Mouse (Mus musculus) frontal cortex, postnatal 14 days (tissue): ENCODE data around the gene Sf3b2.

Experiments
- DNase-seq, 2 experiments: peaks; one replicate each; pipeline ENCODE4 v3.0.0; 2022; ENCODE audit warnings: low spot score in 2 of 2

Gene Sf3b2

DNA sequence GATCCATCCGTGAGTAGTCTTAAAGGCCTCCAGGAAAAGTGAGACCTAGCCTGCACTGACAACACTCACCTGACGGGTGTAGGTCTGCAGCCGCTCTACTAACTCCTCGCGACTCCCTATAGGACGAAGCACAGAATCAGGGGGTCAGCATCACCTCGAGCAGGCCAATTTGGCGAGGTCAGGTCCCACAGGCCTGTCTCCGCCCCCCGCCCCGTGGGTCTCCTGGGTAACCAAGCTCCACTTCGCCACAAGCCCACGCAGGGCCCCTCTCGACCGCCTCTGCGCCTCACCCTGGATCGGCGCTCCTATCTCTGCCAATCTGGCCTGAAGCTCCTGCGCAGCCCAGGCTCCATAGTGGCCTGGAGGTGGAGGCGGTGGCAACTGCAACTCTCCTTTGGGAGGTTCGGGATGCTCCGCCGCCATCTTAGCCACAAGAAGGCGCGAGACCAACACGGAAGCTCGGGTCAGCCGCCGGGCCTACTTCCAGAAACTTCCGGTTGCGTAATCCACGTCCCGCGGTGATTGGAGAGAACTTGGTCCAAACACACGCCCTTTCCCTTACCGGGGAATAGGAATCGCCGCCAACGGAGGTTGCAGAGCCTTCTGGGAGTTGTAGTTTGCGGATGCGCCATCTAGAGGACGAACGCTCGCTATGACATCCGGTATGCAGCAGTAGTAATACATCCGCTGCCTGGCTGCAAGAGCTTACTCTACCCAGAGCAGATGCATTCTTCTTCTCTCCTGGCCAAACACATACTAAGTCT lies at the start of gene Sf3b2:
Gene Sf3b2 (minus strand): TSS at position 484 of the 764 bp plus-strand sequence.
- peak; percentile 98 for DNase-seq

DNA sequence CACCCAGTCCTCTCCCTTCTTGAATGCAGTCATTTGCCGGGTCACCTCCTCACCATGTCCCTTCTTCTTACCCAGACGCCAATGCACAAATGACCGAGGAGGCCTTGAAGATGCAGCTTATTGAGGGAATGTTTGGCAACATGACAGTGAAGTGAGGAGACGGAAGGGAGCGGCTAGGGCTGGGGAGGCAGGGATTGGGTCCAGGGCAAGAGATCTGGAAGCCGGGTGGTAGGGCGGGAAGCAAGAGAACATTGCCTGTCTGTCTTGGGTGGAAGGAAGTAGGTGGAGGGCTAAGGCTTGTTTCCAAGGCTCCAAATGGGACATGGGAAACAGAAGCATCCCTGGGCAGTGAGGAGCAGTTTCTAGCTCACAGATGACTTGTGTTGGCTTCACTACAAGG lies 46.1 kb upstream of the Sf3b2 start:
- no peak for DNase-seq

DNA sequence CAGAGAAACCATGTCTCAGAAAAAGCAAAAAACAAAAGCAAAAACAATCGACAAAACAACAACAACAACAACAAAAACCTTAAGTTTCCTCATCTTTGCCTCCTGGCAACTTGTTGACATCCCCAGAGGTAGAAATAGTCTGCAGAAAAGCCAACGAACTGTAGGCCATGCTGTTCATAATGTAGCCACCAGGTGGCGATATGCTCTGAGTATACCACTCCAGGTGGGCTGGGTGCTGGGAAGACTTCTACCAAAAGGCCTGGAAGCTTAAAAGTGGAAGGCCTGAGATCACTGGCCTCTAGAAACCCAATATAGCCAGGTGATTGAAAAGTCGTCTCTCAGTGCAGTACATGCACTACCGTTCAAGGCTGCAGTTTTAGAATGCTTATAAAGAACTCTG lies 42.7 kb upstream of the Sf3b2 start:
- DNase-seq, result peak; percentile 25 to 64

DNA sequence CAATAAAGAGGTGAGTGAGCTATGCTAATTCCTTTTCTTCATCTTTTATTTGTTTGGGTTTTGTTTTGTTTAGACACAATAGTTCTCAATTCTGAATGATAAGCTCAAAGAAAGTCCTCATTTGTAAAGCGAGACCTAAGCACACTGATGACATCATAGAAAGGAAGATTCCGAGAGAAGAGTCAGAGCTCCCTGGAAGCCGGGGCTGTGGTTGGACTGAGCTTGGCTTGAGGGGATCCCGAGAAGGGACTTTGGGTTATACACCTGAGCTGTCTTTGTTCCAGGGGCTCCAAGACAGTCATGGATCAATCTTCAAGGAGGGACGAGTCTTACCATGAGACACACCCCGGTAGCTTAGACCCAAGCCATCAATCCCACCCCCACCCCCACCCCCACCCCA lies 40.2 kb upstream of the Sf3b2 start, which contains the start of gene Catsper1:
Gene Catsper1 (plus strand): TSS at position 301 of the 400 bp plus-strand sequence.
- no peak for DNase-seq

DNA sequence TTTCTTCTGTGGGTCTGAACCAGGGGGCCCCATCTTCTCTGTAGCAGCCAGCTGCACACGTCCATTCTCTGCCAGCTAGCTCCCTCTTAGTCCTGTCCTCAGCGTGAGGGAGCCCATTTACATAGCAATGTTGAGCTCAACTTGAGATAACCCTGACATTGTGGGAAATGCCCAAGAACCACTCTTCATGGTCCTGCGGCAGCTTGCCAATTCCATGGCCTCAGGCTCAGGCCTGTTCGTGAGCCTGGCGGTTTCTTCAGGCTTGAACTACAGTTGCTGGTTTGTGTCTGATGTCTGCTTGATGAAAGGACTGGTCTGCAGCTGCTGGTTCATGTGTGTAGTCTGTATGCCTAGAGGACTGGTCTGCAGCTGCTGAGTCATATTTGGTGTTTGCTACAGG lies 39.5 kb upstream of the Sf3b2 start:
- DNase-seq, result no peak

DNA sequence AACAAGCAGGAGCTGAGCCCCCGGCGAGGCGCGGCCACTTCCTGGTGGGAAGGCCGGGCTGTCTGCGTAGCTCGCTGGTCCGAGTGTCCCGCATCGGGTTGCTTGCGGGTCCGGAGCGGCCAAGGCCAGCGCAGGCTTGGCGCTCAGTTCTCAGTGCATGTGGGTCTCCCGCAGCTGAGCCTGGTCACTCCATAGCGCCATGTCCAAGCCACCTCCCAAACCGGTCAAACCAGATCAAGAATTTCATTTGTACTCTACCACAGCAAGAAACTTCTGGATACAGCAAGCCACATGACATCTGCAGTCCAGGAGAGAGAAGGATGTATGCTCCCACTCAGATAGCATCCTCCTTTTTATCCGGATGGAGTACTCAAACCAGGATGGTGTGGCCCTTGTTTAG lies 32.7 kb upstream of the Sf3b2 start:
- no peak for DNase-seq

DNA sequence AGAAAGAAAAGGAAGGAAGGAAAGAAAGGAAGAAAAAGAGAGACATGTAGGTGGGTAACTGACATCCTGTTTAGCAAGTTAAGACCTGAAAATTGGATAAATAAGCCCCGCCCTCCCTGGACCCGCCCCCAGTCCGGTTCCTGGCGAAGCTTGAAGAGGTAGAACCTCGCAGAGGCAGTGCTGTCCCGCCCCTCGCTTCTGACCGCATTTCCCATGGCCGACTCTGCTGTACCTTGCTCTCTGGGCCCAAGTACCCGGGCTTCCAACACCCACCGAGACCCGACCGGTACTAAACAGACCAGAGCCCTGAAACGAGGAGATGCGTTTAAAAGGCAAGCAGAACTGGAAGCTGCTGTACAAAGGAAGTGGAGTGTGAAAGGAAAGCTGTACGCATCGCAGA lies 28.5 kb upstream of the Sf3b2 start:
- DNase-seq, result no peak

DNA sequence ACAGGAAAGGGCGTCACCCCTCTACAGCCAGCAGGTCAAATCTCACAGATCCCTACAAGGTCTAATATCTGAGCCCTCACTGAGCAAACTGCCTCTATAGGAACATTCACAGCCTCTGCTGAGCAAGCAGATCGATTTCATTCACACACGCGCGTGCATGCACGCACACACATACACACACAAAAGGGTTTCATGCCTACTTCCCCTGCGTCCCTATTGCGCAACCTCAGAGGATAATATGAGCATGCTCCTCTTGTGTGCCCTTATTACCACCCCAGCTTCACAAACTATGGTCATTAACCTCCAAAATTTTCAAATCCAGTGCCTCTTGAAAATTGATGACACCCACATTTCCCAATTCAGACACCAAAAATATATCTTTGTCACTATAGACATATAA lies 17.9 kb upstream of the Sf3b2 start:
- no peak for DNase-seq

DNA sequence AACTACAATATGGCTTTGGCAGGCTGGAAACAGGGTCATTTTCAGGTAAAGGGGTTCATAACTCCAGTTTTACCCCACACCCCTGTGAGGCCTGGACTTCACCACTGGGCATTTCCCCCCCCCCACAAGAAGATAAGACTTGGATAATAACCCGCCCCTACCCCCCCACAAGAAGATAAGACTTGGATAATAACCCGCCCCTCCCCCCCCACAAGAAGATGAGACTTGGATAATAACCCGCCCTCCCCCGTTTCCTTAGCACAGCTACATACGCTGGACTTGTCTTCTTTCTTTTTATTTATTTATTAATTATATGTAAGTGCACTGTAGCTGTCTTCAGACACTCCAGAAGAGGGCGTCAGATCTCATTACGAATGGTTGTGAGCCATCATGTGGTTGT lies 13.8 kb upstream of the Sf3b2 start:
- DNase-seq, result no peak

DNA sequence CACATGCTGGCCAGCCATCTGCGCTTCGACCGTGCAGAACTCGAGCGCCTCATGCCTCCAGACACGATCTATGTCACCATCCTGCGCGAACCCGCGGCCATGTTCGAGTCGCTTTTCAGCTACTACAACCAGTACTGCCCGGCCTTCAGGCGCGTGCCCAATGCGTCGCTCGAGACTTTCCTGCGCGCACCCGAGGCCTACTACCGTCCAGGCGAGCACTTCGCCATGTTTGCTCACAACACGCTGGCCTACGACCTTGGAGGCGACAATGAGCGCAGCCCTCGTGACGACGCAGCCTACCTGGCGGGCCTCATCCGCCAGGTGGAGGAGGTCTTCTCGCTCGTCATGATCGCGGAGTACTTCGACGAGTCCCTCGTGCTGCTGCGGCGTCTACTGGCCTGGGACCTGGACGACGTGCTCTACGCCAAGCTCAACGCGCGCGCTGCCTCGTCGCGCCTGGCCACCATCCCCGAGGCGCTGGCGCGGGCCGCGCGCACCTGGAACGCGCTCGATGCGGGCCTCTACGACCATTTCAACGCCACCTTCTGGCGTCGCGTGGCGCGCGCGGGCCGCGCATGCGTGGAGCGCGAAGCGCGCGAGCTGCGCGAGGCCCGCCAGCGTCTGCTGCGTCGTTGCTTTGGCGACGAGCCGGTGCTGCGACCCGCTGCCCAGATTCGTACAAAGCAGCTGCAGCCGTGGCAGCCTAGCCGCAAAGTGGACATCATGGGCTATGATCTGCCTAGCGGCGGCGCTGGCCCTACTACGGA lies 11.9 kb upstream of the Sf3b2 start:
- no peak for DNase-seq

DNA sequence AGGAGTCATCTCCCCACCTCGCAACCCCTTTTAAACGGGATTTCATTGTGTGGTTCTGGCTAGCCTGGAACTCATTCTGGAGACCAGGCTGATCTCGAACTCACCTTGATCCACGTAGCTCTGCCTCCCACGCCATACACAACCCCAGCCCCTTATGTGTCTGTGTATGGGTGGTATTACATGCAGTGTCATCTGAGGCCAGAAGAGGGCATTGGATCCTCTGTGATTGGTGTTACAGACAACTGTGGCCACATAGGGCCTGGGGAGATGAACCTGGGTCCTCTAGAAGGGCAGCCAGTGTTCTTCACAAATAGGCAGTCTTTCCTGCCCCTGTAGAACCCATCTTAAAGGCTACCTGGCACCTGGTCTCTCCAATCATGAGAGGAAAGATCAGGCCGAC lies 11.0 kb upstream of the Sf3b2 start:
- no peak for DNase-seq

DNA sequence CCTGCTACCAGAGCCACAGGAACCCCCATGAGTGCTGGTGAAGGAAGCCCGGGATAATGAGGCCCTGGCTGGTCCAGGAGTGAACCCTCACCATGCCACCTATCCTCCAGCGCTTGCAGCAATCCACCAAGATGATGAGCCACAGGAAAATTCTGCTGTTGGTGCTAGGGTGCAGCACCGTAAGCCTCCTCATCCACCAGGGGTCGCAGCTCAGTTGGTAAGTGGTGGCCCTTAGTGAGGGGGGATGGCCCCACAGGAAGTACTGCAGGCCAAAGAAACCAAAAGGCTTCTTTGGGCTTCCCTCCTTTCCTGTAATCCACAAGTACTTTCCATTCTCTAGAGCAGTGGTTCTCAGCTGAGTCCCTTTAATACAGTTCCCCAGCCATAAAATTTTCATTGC lies 7.2 kb upstream of the Sf3b2 start:
- no peak for DNase-seq

DNA sequence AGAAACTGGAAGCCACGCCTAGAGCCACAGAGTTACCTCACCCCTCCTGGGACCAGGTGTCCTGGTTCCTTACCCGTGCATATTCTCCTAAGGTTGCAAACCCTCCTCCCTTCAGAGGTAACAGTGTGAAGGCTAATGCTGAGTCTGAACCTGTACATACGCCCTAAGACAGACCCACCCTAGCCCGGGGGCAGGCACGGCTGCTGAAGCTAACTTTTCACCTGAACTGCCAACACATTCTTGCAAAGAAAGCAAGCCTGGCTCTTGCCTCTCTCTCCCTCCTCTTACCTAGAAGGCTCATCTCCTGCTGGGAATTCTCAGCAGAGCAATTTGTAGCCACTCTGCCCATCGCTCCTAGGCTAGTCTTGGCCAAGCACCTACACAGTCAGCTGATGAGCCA lies 5.3 kb upstream of the Sf3b2 start:
- no peak for DNase-seq

DNA sequence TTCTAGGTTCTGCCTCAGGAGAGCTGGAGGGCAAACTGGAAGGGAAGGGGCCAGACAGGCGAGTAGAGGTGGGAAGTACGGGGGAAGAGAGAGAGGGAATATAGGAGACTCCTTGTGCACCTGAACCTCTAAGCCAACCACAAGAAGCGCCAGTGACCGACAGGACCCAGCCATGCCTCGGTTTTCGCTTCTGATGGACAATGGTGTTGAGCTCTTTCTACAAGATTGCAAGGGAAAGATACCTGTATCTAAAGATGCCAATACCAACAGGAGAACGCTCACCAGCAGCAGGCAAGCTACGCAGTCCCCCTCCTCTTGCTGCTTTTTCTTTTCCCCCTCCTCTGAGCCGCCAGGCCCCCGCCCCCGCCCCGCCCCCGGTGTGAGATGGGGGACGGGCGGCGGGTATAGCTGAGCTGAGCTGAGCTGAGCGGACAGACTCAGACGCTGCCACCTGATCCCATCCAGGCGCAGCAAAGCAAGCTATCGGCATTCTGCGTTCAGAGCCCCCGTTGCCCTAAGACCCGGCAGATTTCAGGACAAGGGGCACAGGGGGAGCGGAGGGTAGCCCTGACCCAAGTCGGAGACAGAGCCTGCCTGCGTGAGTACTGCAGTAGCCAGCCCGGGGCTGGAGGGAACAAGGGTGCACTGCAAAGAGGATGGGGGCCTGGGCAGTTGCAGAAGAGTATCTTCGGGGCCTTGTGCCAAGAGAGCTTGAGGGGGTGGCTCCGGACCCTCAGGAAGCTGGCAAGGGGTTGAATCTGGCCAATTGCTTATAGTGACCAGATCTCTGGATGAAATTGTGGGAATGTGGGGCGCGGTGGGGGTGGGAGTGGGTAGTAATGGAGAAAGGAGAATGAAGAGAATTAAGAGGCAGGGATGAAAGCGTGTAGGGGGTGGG lies 2.9 kb upstream of the Sf3b2 start, which contains the start of gene Gal3st3:
Gene Gal3st3 (plus strand): TSS at position 429 of the 898 bp plus-strand sequence.
- peak in 1 of 2 experiments; percentile 58 for DNase-seq

DNA sequence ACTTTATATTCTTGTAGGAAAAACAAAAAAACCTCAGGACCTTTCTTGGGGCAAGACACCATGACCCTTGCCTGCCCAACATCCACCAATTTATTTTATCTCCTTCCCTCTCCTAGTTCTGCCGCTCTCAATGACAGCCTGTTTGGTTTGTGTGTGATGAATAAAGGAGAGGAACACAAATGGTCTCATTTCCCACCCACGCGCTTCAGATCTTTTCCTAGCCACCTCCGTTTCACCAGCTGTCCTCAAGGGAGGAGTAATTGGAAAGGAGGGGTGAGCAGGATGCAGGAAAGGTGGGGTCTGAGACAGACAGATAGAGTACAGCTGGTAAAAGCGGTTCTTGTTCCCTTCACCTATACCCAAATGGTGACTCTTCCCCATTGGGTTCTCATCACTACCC lies 1.4 kb upstream of the Sf3b2 start:
- DNase-seq, result peak; percentile 31 to 45

DNA sequence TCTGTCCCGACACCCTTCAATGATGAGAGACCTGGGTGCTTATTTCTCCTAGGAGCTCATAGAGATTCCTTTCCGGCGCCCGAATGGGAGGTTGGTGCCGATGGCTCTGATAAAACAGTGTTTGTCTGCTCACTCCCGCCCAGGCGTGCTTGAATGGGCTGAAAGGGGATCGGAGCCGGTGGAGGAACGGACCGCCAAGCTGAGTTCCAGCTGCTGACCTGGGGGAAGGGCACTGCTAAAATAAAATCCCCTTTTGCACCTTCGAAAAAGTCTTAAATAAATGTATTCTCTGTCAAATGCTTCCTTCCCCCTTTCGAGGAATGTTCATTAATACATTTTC lies 451 bp upstream of the Sf3b2 start:
- DNase-seq, result no peak

DNA sequence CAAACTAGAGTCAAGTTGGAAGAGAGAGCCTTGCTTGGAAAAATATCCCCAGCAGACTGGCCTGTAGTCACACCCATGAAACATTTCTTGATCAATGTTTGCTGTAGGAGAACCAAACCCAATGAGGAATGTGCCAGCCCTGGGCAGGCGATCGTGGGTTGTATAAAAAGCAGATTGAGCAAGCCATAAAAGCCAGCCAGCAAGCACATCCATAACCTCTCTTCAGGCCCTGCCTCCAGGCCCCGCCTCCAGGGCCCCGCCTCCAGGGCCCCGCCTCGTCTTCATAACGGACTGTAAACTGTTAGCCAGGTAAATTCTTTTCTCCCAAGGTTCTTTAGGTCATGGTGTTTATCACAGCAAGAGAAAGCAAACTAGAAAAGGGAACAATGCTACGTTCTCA lies 16.9 kb downstream of the Sf3b2 start:
- no peak for DNase-seq

DNA sequence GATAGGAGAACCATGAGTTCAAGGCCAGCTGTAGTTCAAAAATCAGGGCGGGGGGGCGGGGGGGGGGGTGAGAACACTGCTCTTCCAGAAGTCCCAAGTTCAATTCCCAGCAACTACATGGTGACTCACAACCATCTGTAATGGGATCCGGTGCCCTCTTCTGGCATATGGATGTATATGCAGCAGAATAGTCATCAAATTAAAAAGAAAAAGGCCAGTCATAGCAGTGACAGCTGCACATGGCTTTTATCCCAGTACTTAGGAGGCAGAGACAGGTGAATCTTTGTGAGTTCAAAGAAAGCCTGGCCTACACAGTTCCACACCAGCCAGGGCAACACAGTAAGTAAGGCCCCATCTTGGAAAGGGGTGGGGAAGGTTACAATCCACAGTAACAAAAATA lies 18.1 kb downstream of the Sf3b2 start:
- DNase-seq, result no peak

DNA sequence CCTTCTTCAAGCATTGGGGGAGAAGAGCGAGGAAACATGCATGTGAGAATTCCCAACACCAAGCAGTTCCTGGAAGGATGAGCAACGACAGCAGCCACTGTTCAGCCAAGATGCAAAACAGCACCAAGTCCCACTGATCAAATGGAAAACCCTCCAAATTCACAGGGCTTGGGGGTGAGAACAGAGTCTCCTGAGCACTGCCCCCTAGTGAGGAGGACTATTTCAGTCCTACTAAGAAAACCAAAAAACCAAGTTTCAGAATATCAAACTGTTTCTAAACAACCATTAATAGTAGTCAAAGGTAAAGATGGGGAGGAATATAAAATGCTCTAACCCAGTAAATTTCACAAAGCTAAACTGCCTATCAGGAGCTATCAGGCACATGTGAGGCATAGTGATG lies 18.7 kb downstream of the Sf3b2 start:
- DNase-seq, result no peak

DNA sequence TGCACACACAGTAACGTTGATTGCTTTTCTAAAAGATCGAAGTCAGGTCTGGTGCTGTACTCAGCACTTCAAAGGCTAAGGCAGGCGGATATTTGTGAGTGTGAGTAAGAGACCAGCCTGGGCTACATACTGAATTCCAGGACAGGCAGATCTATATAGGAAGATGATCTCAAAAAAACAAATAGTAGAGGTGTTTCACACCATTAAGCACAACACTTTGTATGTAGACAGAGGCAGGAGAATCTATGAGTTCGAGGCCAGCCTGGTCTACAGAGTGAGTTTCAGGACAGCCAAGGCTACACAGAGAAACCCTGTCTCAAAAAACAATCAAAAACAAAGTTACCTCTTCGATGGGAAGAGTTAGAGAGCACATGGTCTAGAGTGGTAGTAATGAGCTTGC lies 19.5 kb downstream of the Sf3b2 start:
- no peak for DNase-seq

DNA sequence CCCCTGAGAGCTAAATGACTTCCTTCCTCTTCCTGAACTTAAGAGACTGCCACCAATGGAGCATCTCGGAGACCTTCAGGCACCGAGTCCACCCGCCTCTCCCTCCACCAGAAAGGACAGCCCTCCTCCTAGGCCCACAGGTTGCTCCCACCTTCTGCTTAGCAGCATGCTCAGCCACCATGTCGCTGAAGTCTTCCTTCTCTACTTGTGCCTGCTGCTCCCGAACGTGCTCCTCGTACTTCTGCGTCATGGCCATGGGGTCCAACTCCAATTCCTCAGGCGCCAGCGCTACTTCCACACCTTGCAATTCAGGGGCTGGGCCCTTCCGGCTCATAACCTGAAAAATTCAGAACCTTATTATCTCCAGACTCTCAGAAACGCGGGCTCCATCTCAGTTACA lies 20.6 kb downstream of the Sf3b2 start:
- no peak for DNase-seq

DNA sequence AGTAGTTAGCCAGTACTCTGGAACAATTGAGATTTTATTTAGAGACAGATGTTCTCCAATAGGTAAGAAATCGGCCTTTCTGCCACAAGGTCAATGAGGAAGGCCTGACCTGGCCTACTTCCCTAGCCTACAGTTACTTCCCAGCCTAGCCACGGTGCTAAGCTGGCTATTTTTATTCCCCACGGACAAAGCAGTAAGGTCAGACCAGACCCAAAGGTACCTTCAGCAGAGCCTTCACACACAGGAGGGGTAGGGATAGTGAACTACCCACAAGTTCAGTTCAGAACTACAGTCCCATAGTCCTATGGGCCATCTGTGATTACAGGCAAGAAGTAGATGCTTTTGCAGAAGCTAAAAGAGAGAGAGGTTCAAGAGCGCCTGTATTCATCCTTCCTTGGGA lies 21.3 kb downstream of the Sf3b2 start:
- no peak for DNase-seq
